Mouse (Mus musculus): ENCODE measurements around the gene Taf1d.

DNA sequence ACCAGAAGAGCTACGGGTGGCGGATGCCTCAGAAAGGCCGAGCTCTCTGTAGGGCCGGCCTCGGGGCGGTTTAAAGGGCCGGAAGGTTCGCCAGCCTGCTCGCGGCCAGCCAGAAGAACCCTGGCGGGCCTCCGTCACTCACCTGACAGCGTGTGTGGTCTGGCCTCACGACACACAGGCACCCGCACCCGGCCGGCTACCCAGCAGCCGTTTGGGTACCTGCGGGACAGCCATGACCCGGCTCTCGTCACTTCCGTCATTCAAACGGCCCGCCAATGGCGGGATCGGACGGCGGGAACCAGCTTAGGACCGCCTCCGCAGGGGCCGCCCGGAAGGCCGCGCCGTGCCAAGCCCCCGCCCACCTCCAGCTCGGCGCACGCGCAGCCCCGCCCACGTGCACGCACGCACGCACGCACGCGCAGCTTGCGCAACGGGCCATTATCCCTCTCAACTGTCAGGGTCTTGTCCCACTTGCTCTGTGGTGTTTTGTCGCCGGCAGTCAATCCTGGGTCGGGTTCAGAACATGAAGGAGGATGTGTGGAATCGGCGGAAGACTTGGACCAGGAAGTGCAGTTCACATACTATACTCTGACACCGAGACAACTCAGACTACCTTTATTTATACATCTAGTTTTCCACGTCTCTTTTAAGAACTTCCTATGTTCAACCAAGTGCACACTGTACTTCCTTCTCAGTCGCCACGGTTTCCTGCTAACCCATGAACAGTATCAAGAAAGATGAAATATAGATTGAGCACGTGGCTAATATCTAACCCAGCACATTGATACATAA, 51.7 kb downstream of the Taf1d start, which contains the start of gene Cep295:
- no peak for TF ChIP-seq CTCF (IDR thresholded peaks at IDR 0.05)
- peak; percentile 40; the same call in 1 of the 2 replicates for TF ChIP-seq EP300 (IDR thresholded peaks at IDR 0.05)

All from lung, postnatal 0 days (tissue).